Mouse (Mus musculus): ENCODE data around the gene Tnfaip1. TPM values are rescaled to one million over a fixed set of nuclear protein-coding genes. Genes with fewer than 3 reads are reported as not detected.

Gene Tnfaip1
- polyA plus RNA-seq (2012; rRNA removed; ENCODE audit: low replicate concordance), result 34.4 and 36.2 TPM in 2 replicates

DNA sequence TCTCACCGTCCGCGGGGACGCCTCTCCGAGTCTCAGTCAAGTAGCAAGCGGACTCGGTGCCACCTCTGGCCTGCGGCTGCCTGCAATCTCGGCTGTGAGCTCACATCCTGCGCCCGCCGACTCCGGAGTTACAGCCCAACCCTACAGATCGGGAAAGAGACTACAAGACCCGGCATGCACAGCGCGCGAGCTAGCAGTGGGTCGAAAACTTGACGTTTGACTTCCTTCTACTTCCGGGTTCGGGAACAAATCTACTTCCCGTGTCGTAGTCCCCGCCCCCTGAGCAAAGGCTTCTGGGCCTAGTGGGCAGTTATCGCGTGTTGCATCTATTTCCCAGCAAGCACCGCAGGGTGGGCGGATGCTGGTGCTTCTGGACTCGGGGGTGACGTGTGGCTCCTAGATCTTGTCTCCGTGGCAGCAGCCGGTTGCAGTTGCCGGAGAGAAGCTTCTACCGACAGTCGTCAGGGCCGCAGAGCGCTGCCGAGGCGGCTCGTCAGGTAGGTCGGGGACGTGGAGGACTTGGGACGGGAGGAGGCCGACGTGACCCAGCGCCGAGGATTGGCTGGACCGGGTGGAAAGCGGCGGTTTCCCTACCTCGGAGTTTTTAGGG is at the start of gene Tnfaip1, which contains the start of gene Ift20:
Gene Tnfaip1 (minus strand): TSS at position 253 of the 610 bp plus-strand sequence.
Gene Ift20 (plus strand): TSS at position 282 of the 610 bp plus-strand sequence.

GRCm38 (mm10) chr11:78550168-78551058 is 14.3 kb upstream of the Tnfaip1 start, which contains the start of gene Tmem97:
Tmem97 (minus strand) TSS chr11:78550777.

GRCm38 (mm10) chr11:78512025-78512957 is 23.8 kb downstream of the Tnfaip1 start, which contains the start of the genes Tmem199 and Poldip2:
Tmem199 (minus strand) TSS chr11:78512172.
Poldip2 (plus strand) TSS chr11:78512193.

GRCm38 (mm10) chr11:78502909-78503650 is 33.1 kb downstream of the Tnfaip1 start, which contains the start of gene Sebox:
Sebox (plus strand) TSS chr11:78503447.

DNA sequence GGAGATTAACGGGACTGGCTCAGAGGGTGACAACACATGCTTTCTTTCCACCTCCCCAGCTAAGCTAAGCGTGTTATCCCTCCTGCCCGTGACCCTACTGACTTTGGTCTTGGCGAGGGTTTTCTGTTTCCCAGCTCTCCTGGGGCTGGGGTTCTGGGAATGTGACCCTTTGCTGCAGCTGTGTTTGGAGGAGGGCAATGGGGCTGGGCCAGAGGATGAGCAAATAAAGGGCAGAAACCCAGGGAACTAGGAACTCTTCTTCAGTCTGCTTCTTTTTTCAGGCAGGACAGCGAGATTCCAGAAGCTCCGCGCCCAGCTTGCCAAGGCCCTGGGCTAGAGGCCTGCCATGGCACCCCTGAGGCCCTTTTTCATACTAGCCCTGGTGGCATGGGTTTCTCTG is 37.1 kb downstream of the Tnfaip1 start, which contains the start of gene Vtn:
Gene Vtn (plus strand): TSS at position 88 of the 400 bp plus-strand sequence.

GRCm38 (mm10) chr11:78497544-78498522 is 38.3 kb downstream of the Tnfaip1 start, which contains the start of gene Sarm1:
Sarm1 (minus strand) TSS chr11:78497754.

Other genes starting within 250 kb of the Tnfaip1 start
- gene BC030499, start 245.5 kb downstream of the Tnfaip1 start, polyA plus RNA-seq (2012; rRNA removed; ENCODE audit: low replicate concordance), result 0.12 and 0.16 TPM in 2 replicates
- gene Spag5, start 234.8 kb downstream of the Tnfaip1 start, polyA plus RNA-seq (2012; rRNA removed; ENCODE audit: low replicate concordance), result 7.9 and 16.4 TPM in 2 replicates
- 13.5 and 30.0 TPM in 2 replicates for gene Aldoc, start 213.4 kb downstream of the Tnfaip1 start, polyA plus RNA-seq (2012; rRNA removed; ENCODE audit: low replicate concordance)
- gene Pigs, start 207.9 kb downstream of the Tnfaip1 start, polyA plus RNA-seq (2012; rRNA removed; ENCODE audit: low replicate concordance), result 90.6 and 95.6 TPM in 2 replicates
- gene Unc119, start 192.8 kb downstream of the Tnfaip1 start, polyA plus RNA-seq (2012; rRNA removed; ENCODE audit: low replicate concordance), result 15.2 and 20.6 TPM in 2 replicates
- gene Foxn1, start 149.8 kb downstream of the Tnfaip1 start, polyA plus RNA-seq (2012; rRNA removed; ENCODE audit: low replicate concordance), result not detected in 2 replicates
- 12.7 and 401 TPM in 2 replicates for gene Slc13a2, start 114.1 kb downstream of the Tnfaip1 start, polyA plus RNA-seq (2012; rRNA removed; ENCODE audit: low replicate concordance)
- 455 and 700 TPM in 2 replicates for gene Slc46a1, start 70.6 kb downstream of the Tnfaip1 start, polyA plus RNA-seq (2012; rRNA removed; ENCODE audit: low replicate concordance)
- 0.36 and 0.68 TPM in 2 replicates for gene Sarm1, start 38.6 kb downstream of the Tnfaip1 start, polyA plus RNA-seq (2012; rRNA removed; ENCODE audit: low replicate concordance)
- 1.8 and 2.6 TPM in 2 replicates for gene Vtn, start 37.2 kb downstream of the Tnfaip1 start, polyA plus RNA-seq (2012; rRNA removed; ENCODE audit: low replicate concordance)
- gene Sebox, start 32.9 kb downstream of the Tnfaip1 start, polyA plus RNA-seq (2012; rRNA removed; ENCODE audit: low replicate concordance), result not detected in 2 replicates
- 4.4 and 5.1 TPM in 2 replicates for gene Tmem199, start 24.2 kb downstream of the Tnfaip1 start, polyA plus RNA-seq (2012; rRNA removed; ENCODE audit: low replicate concordance)
- gene Poldip2, start 24.1 kb downstream of the Tnfaip1 start, polyA plus RNA-seq (2012; rRNA removed; ENCODE audit: low replicate concordance), result 21.7 and 26.2 TPM in 2 replicates
- 113 and 115 TPM in 2 replicates for gene Ift20, start within 50 bp of the Tnfaip1 start, polyA plus RNA-seq (2012; rRNA removed; ENCODE audit: low replicate concordance)
- gene Tmem97, start 14.4 kb upstream of the Tnfaip1 start, polyA plus RNA-seq (2012; rRNA removed; ENCODE audit: low replicate concordance), result 29.6 and 51.8 TPM in 2 replicates
- 6.2 and 7.0 TPM in 2 replicates for gene Nlk, start 161.0 kb upstream of the Tnfaip1 start, polyA plus RNA-seq (2012; rRNA removed; ENCODE audit: low replicate concordance)
- gene Ccnq, start 215.4 kb upstream of the Tnfaip1 start, polyA plus RNA-seq (2012; rRNA removed; ENCODE audit: low replicate concordance), result 31.3 and 36.5 TPM in 2 replicates